Mouse (Mus musculus) adrenal gland, postnatal 36 days (tissue): ENCODE results near the gene Cfap97d2. TPM values are rescaled to one million over a fixed set of nuclear protein-coding genes. Genes with fewer than 3 reads are reported as not detected.

Source experiments
- DNase-seq, 2 experiments: peaks; one replicate each; pipeline ENCODE4 v3.0.0; 2021; ENCODE audit warnings: mixed read lengths in 1 of 2
- long read RNA-seq, 2 experiments: library from polyadenylated mRNA; stranded (forward); transcript quantifications; one replicate each; pipeline ENCODE4 v2.0.0; 2021; ENCODE audit warnings: borderline sequencing depth in 2 of 2
- total RNA-seq, 2 experiments: library from RNA; stranded (reverse); gene quantifications; 2 replicates each; pipeline ENCODE4 v1.2.3; 2021

Cfap97d2 gene
- under 1 TPM in 1 of 2 experiments, not detected in 1; 0.20 TPM for total RNA-seq
- long read RNA-seq, experiment 1: 0 reads
- long read RNA-seq, experiment 2: 0 reads

DNA sequence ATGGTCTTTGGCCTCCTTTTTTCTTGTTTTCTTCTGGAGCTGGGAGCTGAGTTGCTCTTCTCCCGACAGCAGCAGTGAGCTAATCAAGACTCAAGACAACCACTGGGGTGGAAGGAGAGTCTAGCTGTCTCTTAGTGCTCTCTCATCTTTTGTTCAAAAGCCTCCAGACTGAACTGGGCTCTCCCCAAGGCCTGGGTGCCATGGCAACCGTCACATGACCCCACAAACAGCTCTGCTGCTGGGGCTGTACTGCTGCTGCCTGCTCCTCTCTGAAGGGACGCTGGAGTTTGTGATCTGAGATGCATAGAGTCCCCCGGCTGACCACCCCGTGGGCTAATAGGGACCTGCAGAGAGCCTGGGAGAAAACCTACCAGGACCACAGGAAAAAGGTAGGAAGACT lies at the start of gene Cfap97d2:
Cfap97d2 (plus strand) TSS at position 222 of the 400 bp plus-strand sequence.
- DNase-seq: peak; percentile 84 to 87

DNA sequence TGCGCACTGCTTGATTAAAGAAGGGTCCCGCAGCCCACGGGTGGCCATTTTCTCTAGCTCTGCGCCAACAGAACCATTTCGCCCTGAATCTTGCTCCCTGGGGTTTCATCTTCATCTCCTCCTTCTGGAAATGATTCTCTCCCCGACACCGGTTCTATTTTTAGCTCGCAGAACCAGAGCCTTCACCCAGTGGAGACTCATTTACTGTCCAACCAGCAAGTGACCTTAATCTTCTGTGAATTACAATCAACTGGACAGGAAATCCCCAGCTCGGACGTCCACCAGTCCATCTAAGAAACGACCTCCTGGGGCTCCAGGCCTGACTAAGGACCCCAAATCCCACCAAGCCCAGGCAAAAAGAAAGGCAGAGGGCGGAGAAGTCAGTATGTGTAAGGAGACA lies 48.2 kb upstream of the Cfap97d2 start:
- DNase-seq: no peak

DNA sequence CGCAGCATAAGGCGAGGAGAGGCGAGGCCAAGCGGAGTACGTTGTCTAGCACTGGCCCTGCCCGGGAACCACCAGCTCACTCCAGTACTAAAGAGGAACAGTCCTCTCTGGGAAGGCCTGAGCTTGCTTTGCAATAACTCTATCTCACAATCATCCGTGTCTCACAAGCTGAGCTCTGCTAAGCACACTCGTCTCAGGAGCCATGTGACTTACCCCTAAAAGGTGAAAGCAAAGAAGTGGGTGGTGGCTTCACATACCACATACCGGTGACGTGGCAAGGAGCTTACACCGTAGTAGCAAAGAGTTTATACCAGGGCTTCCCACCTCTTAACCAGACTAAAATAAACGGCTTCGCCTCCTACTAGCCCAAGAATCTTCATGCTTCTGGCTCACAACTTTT lies 45.4 kb upstream of the Cfap97d2 start:
- DNase-seq: no peak

DNA sequence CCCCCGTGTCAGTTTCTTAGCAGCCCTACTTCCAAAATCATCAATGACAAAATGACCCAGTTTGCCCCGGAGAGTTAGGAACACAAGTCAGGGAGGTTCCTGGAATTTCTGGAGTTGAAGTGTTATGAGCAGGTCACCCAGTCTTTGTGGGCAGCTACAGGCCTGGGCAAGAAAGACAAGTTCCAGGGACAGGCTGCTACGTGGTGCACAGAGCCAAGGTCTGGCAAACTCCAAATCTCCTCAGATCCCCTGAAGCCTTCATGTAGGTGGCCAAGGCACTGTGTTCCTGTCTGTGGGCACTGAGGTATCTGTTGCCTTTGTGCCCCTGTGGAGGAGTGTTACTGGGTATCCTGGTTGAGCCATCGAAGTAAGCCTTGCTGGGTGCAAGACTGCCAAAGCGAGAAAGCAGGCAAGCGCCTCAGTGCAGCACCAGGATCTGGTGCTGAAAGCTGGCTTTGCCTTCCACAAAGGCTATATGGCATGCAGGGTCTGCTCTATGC lies 40.9 kb upstream of the Cfap97d2 start:
- no peak for DNase-seq

DNA sequence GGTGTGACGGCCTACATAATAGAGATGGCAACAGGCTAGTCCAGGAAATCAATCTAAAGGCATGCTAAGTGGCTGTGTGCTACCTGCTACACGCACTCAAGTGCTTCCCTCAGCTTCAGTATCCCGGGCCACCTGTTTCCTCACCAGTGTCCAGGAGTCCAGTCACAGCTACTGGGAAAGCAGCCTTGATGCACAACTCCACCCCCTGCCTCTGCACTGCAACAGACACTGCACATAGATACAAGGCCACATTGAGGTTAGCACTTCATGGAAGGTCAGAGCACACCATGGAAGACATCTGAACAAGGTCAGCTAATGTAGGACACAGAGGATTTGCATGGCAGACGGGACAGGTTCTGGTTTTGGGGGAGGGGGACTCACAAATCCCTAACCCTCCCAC lies 40.2 kb upstream of the Cfap97d2 start:
- DNase-seq: peak; percentile 69 to 76

DNA sequence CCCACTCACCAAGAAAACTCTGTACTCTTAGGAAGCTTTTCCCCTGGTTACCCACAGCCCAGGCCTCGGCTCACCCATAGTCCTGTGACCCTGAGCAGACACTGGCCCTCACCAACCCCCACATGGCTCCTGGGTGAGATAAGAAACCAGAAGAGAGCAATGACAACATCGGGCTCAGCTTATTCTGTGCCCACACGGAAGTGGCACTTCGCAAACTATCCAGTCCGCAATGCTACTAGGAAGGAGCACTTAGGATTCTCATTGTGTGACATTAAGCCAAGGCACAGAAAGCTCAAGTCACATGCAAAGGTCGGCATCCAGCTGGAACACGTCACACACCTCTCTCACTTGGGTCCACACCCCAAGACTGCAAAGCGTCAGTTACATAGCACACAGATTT lies 39.7 kb upstream of the Cfap97d2 start:
- DNase-seq: peak; percentile 69 to 77

DNA sequence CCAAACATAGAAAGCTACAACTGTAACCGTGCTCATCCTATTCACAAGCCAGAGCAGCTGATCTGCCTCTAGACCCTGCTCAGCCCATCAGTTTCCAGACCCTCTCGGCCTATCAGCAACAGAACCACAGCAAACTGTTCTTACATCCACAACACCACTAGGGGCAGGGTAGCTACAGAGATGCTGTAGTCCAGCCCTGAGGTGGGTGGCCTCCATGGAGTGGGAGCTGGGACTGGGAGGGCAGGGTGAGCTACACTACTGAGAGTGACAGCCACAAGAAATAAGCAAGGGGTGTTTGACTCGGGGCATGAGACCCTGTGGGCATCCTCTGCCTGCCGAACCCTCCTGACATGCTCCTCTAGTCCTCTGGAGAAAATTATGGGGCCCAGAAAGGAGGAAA lies 37.8 kb upstream of the Cfap97d2 start:
- no peak for DNase-seq

DNA sequence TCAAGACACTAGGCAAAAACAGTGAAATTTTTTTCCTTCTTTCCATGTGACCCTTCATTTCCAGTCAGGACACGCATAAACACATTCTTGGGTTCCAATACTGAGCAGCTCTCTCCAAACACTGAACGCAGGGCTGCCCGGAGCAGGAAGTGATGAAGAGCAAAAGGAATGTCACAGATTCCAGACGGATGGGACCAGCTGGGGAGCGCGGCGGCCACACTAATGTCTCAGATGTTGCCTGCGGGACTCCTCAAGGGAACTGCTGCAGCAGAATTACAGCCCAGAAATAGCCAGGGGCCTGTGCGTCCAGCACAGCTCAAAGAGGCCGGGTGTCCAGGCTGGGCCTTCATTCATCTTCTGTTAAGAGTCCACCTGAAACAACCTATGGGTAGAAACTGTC lies 37.3 kb upstream of the Cfap97d2 start:
- no peak for DNase-seq

DNA sequence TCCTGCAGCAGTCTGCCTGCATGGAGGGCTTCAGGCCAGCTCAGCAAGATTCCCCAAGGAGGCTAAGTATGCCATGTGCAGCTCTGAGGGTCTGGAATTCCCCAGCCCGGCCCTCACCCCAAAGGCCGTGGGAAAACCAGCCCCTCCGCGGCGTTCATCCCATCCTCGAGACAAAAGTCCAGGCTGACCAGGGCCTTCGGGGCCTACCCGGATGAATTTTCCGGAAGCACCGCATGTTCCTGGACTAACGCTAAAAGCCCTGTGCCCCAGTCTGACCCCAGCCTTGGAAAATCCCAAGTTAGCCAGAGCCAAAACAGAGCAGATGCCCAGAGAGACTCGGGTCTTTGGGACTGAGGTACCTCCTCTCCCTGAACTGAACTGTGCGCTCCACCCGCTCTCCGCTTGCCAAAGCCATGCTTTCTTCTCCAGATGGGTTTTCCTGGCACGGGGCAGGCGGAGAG lies 35.6 kb upstream of the Cfap97d2 start:
- peak in 1 of 2 experiments; percentile 38 for DNase-seq

DNA sequence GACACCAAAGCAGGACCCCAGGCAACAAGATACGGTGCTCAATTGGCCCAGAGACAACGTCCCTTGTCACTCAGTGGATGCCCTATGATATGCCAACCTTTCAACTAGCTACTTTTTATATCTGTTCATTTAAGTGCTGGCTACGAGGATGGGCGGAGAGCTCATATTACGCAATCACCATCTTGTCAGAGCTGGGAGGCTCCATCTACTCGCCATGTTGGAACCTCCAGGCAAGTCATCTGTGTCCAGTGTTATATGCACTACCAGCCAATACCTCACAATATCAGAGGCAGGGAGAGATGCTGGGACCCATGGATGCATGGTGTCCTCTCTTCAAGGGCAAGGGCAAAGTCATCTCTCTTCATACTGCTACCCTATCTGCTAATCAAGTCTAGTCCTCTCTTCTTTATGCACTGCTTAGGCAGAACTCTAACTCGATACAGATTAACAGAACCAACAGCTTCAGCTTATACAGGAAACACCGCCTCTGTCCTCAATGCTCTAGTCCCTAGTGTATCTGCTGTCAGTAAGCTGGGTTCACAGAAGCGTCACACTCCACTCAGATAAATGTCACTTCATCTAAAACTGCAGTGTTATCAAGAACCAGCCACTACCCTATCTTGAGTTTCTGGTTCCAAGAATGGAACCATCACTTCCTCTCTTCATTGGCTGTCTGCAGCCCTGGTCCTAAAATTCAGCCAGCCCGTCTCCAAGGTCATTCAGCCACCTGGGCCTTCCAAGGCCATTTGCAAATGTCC lies 34.3 kb upstream of the Cfap97d2 start:
- DNase-seq: no peak

DNA sequence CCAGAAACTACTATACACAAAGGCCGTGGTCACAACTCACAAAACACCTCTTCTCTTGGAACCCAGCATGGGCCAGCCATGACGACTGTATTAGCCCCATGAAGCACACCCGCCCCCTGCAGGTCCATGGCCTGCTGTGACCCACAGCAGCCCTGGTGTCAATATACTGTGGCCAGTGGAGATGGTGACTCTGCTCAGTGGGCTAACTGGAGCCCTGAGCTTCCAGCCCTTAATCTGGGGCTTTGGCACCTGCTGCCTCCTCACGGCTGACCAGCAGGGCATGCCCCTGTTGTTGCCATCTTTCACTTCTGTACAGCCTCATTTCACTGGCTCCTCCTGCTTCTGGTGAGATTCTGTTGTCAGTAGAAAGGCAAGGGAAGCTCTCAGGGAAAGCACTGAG lies 32.5 kb upstream of the Cfap97d2 start:
- DNase-seq: peak in 1 of 2 experiments; percentile 55

DNA sequence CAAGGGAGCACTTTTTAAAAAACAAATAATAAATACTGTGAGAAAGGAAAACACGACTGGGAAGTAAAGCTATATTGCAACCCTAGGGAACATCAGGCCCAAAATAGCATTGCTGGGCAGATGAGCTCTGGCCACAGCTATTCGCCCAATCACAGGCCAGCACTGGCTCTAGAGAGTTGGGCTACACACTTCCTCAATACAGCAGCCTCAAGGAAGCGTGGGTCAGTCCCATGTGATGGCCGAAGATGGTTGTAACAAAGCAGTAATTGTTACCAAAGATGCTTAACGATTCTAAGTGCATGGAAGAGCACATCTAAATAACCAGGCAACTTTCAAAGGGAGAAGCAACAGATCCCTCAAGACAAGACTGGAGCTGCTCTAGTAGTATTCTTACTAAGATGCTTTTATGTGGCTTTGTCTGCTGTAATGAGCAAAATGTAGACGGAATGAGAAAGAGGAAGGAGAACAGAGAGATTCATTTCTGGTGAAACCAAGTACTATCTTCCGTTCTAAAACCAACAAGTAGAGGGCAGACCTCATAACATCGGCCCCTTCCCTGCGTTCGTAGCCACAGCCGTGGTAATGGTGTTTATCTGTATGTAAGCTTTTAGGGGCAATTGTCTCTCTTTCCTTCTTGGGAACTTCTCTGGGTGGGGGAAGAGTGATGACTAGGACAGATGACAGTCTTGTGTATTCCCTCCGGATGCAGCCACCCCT lies 31.2 kb upstream of the Cfap97d2 start:
- DNase-seq: no peak

DNA sequence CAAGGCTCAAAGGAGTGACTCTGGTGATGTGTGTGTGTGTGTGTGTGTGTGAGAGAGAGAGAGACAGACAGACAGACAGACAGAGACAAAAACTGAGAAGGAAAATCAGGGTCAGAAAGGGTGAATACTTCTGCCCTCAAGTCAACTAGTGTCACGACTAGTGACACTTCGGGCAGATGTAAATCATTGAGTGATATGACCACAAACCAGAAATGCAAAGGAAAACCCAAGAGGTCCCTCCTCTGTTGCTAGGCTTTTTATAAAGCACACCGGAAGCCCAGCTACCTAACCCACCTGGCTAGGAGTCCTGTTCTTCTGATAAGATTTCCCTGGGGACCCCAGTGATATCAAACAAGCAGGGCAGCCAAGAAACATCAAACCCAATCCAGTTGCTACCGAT lies 30.6 kb upstream of the Cfap97d2 start:
- DNase-seq: no peak

DNA sequence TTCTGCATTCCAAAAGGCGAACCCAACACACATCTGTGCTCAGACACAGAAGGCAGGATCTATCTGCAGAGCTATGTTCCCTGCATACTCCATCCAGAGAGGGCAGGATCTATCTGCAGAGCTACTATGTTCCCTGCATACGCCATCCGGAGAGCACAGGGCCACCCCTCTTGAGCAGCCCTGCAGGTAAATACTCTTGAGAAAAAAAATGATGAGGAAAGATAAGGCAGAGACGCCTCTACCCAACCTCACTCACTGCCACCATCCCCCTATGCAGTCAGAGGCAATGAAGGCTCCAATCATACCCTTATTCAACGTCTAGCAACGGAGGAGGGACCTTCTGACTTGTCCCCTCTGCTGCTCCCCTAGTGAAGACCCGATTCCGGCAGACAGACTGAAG lies 30.2 kb upstream of the Cfap97d2 start:
- DNase-seq: no peak

DNA sequence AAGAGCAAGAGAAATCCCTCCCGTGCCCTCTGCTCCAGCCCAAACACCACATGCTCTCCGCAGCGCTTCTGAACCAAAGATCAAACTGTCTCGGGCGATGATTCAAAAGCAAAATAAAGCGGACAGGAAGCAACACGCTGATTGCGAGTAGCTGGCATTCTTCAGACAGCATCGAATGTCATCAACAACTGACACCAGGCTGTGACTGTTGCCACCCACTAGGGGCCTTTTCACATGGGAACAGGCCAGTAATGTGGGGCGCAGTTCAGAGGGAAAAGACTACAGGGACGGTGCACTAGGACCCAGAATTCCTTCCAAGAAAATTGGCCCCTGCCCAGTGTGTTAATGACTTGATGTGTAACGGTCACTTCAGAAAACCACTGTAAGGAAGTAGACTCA lies 29.4 kb upstream of the Cfap97d2 start:
- DNase-seq: peak; percentile 61 to 68

DNA sequence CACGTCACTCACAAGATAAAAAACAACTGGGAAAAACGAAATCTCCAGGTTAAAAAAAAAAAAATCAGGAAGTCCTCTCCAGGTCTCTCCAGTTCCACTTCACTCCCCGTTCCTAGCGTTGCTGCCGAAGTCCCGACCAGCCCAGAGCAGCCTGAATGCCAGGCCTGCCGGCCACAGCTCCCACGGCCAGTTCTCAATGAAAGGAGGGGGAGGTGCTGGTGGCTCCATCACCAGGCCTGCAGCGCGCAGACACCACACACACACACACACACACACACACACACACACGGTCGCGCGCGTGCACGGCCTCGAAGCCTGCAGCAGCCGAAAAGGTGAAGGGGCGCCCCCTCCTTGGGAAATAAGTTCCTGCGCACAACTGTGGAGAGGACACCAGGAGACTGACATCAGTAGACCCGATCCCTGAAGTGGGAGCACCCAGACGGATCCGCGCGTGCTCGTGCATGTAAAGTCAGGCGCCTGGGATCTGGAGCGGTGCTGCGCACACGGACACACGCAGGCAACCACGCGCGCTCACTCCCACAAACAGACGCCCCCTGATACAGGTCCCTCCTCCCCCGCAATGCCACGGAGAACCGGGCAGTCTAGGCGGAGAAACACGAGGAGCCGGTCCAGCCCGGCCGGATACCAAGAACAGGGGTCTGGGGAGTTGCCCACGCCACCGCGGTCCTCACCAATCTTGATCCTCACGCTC lies 28.8 kb upstream of the Cfap97d2 start:
- peak; percentile 64 to 75 for DNase-seq

DNA sequence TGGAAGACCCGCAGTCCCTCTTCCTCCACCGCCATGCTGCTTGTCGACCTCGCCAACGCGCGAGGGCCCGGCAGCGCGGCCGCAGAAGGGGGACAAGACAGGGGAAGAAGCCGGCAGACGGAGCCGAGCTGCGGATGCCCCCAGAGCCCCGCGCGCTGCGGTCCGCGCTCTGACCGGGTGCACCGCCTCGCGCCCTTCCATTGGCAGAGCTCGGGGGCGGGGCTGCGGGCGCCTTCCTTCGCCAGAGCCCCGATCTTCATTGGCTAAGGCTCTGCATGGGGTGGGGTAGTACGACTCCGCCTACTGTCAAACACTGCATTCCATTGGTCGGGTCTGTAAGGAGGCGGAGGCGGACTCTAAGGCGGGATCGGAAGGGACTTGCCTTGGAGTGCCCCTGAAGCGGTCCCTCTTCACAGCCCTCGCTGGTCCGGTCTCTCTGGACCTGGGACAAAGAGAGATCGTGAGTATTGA lies 28.2 kb upstream of the Cfap97d2 start, which contains the start of gene Rasa3:
Rasa3 (minus strand) TSS at position 191 of the 471 bp plus-strand sequence.
- peak; percentile 97 to 98 for DNase-seq

DNA sequence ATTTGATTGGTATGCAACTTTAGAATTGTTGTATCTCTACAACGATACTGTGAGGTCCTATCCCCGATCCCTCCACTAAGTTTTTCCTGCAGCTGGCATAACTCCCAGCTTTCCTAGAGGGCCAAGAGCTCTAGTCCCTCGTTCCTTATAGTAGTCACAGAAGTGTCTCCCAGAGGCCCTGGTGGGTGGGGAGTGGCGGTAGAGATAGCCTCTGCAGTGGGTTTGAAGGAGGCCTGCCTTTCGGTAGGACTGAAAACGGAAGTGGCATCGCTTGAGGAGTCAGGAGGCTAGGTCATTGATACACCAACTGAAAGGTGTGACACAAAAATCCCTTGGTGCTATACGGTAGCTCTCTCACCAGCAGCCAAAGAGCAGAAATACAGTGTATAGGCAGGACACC lies 27.5 kb upstream of the Cfap97d2 start:
- DNase-seq: no peak

DNA sequence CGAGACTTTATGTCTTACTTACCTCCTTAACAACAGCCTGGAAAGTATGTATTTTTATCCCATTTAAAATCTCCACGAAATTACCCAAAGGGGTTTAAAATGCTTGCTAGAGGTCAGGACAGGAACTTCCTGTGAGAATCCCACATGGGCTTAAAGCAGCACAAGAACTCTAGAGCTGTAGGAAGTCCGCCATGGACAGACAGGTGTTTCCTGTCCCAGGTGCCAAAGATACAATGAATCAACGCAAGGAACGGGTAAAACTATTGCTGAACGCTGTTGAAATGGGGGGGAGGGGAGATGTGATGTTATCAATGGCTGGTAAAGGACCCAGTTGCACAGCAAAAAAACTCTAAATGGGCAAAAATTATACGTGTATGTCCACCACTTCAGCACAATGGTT lies 21.6 kb upstream of the Cfap97d2 start:
- no peak for DNase-seq

DNA sequence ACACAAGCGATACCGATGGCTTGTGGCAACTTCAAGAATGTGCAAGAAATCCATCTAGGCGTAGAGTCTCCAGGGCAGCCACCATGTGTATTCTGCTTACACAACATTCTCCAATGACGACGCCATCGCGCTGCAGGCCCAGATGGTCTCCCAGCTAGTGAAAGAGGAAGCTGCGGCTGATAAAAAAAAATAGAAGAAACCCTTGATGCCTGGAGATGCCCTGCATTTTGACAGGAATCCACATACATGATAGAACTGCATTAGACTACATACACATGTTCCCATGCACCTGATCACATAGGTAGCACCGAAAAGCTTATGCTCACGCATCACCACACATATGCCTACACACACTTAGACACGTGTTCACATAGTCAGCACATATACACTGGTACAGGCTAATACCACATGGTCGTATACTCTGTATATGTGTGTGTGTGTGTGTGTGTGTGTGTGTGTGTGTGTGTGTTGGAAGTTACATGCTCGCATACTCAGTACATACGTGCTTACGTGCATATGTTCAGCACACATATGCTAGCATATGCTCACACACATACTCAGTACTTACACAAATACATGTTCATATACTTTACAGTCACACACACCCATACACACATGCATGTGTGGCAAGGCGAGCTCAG lies 19.9 kb upstream of the Cfap97d2 start:
- DNase-seq: no peak

DNA sequence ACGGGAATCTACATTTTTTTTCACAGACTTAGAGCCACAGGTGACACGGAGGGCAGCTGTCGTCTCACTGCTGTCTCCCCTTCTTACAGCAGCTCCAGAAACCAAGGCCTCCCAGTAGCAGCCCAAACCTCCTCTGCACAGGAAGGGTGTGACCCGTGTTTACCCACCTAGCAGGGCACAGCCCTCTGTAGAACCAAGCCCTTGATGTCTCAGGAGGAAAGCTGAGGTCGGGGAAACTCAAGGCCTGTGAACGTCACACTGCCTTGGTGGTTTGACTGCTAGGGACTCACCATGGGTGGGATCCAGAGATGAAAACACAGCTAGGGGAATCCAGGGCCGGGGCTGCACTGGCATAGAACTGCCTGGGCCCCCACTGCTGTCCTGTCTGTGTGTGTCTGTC lies 19.3 kb upstream of the Cfap97d2 start:
- DNase-seq: no peak
